Mouse (Mus musculus) forebrain, embryonic 14.5 days (tissue): ENCODE measurements around the gene Cort. TPM values are rescaled to one million over a fixed set of nuclear protein-coding genes. Genes with fewer than 3 reads are reported as not detected.
"Not testable (repeated sequence)": the region's sequence is repeated elsewhere in the genome, so short reads cannot be mapped to it uniquely, and the experiment has no call there.

Source experiments
- ATAC-seq: fragments of 200-750 bp; cut with Nextera tagmentation; 2 replicates; pipeline ENCODE4 v1.8.0; 2017; ENCODE audit warnings: mild to moderate bottlenecking, moderate library complexity
- DNase-seq: peaks from one replicate; pipeline ENCODE4 v3.0.0-alpha.2; 2015; ENCODE audit warnings: low spot score
- H3K27ac ChIP-seq: fragments of 300-500 bp; sonication (generic); 2 replicates; pipeline ENCODE4 v1.5.1; 2014; ENCODE audit warnings: low read depth, mild to moderate bottlenecking, control low read depth, low read length, moderate library complexity
- H3K27me3 ChIP-seq: fragments of 300-500 bp; sonication (generic); replicated peaks from 2 replicates; pipeline ENCODE4 v1.6.1; 2014; ENCODE audit warnings: low read length, control low read depth, mixed read lengths; ENCODE audit not compliant: control insufficient read depth, insufficient read depth
- H3K36me3 ChIP-seq: fragments of 300-500 bp; sonication (generic); 2 replicates; pipeline ENCODE4 v1.6.1; 2014; ENCODE audit warnings: low read length, control low read depth; ENCODE audit not compliant: control insufficient read depth, insufficient read depth
- H3K4me1 ChIP-seq: fragments of 300-500 bp; sonication (generic); 2 replicates; pipeline ENCODE4 v1.6.1; 2014; ENCODE audit warnings: antibody characterized with exemption, low read length, control low read depth; ENCODE audit not compliant: control insufficient read depth, insufficient read depth
- H3K4me2 ChIP-seq: fragments of 300-500 bp; sonication (generic); 2 replicates; pipeline ENCODE4 v1.6.1; 2014; ENCODE audit warnings: mild to moderate bottlenecking, control low read depth, low read length
- H3K4me3 ChIP-seq: fragments of 300-500 bp; sonication (generic); 2 replicates; pipeline ENCODE4 v1.5.1; 2014; ENCODE audit warnings: low read depth, low read length, control low read depth
- H3K9ac ChIP-seq: fragments of 300-500 bp; sonication (generic); 2 replicates; pipeline ENCODE4 v1.6.1; 2014; ENCODE audit warnings: mild to moderate bottlenecking, low read length, control low read depth, moderate library complexity
- H3K9me3 ChIP-seq: fragments of 300-500 bp; sonication (generic); replicated peaks from 2 replicates; pipeline ENCODE4 v1.6.1; 2016; ENCODE audit warnings: low read length, control low read depth, mixed read lengths; ENCODE audit not compliant: control insufficient read depth
- WGBS: fragments of 180-500 bp; shearing (Covaris S2); extraction: QIAGEN DNeasy Blood & Tissue Kit; methylation state at CpG from one replicate; pipeline ENCODE4 v1.1.7; 2014; 5-methylcytosine and 5-hydroxymethylcytosine counted together
- polyA plus RNA-seq: library from polyadenylated mRNA; unstranded; fragments of >200 nt; fragmentation: Nextera tagmentation; extraction: Ambion mirVana; gene quantifications from 2 replicates; pipeline ENCODE4 v1.2.1, GENCODE M21; 2014

The Cort gene
- polyA plus RNA-seq, 1 experiment from 2014 or later, result 0.63 TPM

- Histone ChIP-seq H3K4me3 (no peak overlapping the region), H3K9ac (no peak overlapping the region), H3K27me3 (no peaks in the 10 kb centered on the region), H3K36me3 (peaks cover 25% of the 10 kb centered on the region), H3K4me2 (no peak overlapping the region), H3K27ac (no peak overlapping the region), H3K4me1 (no peaks in the 10 kb centered on the region), H3K9me3 (no peaks in the 10 kb centered on the region)
- DNase-seq, result no peak
- ATAC-seq, result no peak
- 40% methylated on average over 11 of the region's 11 CpGs for WGBS
Measured at GRCm38 (mm10) chr4:149125341-149126114, 1.0 kb downstream of the Cort start.

GRCm38 (mm10) chr4:149123432-149123831 is 3.1 kb downstream of the Cort start:
- H3K4me1 ChIP-seq, result no peaks in the 10 kb centered on the region
- 62% methylated on average over 5 of the region's 5 CpGs for WGBS
- DNase-seq (no peak), ATAC-seq (no peak)
- H3K27ac ChIP-seq, result no peak overlapping the region
- no peaks in the 10 kb centered on the region for H3K9me3 ChIP-seq
- no peak overlapping the region for H3K9ac ChIP-seq
- H3K4me2 ChIP-seq, result no peak overlapping the region
- H3K36me3 ChIP-seq, result peaks cover 22% of the 10 kb centered on the region
- H3K27me3 ChIP-seq, result no peaks in the 10 kb centered on the region
- no peak overlapping the region for H3K4me3 ChIP-seq

GRCm38 (mm10) chr4:149119978-149120562 is 6.5 kb downstream of the Cort start:
- H3K36me3 ChIP-seq, result peaks cover 22% of the 10 kb centered on the region; the same call in 1 of the 2 replicates
- ATAC-seq, H3K4me1 ChIP-seq, H3K4me2 ChIP-seq, H3K9me3 ChIP-seq, H3K4me3 ChIP-seq, H3K9ac ChIP-seq, DNase-seq, H3K27ac ChIP-seq, H3K27me3 ChIP-seq: not testable (repeated sequence)
- 82% methylated on average over 12 of the region's 12 CpGs for WGBS

GRCm38 (mm10) chr4:149103875-149104561 is 22.5 kb downstream of the Cort start, which contains the start of gene Dffa:
Gene Dffa, plus strand, starts transcription at chr4:149104146.
- Histone ChIP-seq H3K4me2 (peak within 1 kb of the TSS; percentile 90), H3K27ac (no peak within 1 kb of the TSS), H3K9me3 (no peaks in the 10 kb centered on the region), H3K9ac (peak within 1 kb of the TSS; percentile 87), H3K27me3 (no peaks in the 10 kb centered on the region), H3K4me1 (peaks cover 6% of the 10 kb centered on the region; the same call in 1 of the 2 replicates), H3K36me3 (peaks cover 24% of the 10 kb centered on the region), H3K4me3 (peak within 1 kb of the TSS; percentile 74)
- DNase-seq (peak; percentile 97), ATAC-seq (peak; percentile 93)
- under 1% methylated on average over 35 of the region's 35 CpGs for WGBS

GRCm38 (mm10) chr4:149101456-149101855 is 25.1 kb downstream of the Cort start:
- no peak overlapping the region for H3K27ac ChIP-seq
- H3K4me2 ChIP-seq, result no peak overlapping the region
- DNase-seq, result no peak
- no peak overlapping the region for H3K4me3 ChIP-seq
- H3K9me3 ChIP-seq, result no peaks in the 10 kb centered on the region
- no peak overlapping the region for H3K9ac ChIP-seq
- H3K27me3 ChIP-seq, result no peaks in the 10 kb centered on the region
- H3K36me3 ChIP-seq, result peaks cover 4% of the 10 kb centered on the region
- peaks cover 12% of the 10 kb centered on the region for H3K4me1 ChIP-seq
- WGBS, result 88% methylated on average over 3 of the region's 3 CpGs
- ATAC-seq, result no peak

- H3K9me3 ChIP-seq, H3K4me3 ChIP-seq, H3K27ac ChIP-seq, DNase-seq, H3K9ac ChIP-seq, H3K4me2 ChIP-seq, ATAC-seq, H3K27me3 ChIP-seq, H3K36me3 ChIP-seq: not testable (repeated sequence)
- peaks cover 12% of the 10 kb centered on the region for H3K4me1 ChIP-seq
- 88% methylated on average over 12 of the region's 12 CpGs for WGBS
Measured at GRCm38 (mm10) chr4:149100449-149100848, 26.1 kb downstream of the Cort start.

- no peaks in the 10 kb centered on the region for H3K27me3 ChIP-seq
- peak within 1 kb of the TSS; percentile 33; the same call in 1 of the 2 replicates for H3K27ac ChIP-seq
- H3K9ac ChIP-seq, result peak within 1 kb of the TSS; percentile 89
- H3K4me2 ChIP-seq, result peak within 1 kb of the TSS; percentile 96
- no peaks in the 10 kb centered on the region for H3K9me3 ChIP-seq
- WGBS, result under 1% methylated on average over 49 of the region's 50 CpGs
- ATAC-seq (peak; percentile 78), DNase-seq (peak; percentile 96)
- no peaks in the 10 kb centered on the region for H3K36me3 ChIP-seq
- peaks cover 7% of the 10 kb centered on the region for H3K4me1 ChIP-seq
- H3K4me3 ChIP-seq, result peak within 1 kb of the TSS; percentile 95
Measured at GRCm38 (mm10) chr4:149099369-149100017, 27.1 kb downstream of the Cort start, which contains the start of gene Pex14. Gene Pex14, minus strand, starts transcription at chr4:149099876.

- Histone ChIP-seq H3K9ac (peak overlapping the region; percentile 89), H3K9me3 (no peaks in the 10 kb centered on the region), H3K27me3 (no peaks in the 10 kb centered on the region), H3K4me2 (peak overlapping the region; percentile 96), H3K36me3 (peaks cover 4% of the 10 kb centered on the region; the same call in 1 of the 2 replicates), H3K4me3 (peak overlapping the region; percentile 95), H3K4me1 (peaks cover 6% of the 10 kb centered on the region), H3K27ac (no peak overlapping the region)
- no peak for DNase-seq
- WGBS, result 19% methylated on average over 11 of the region's 11 CpGs
- ATAC-seq, result no peak
Measured at GRCm38 (mm10) chr4:149098571-149098970, 28.0 kb downstream of the Cort start.
